Mouse (Mus musculus) lung, adult 2 months (tissue): Measurements from ENCODE around the gene Chd3.

ENCODE experiments used
- CTCF ChIP-seq: fragments of 200-500 bp; IDR thresholded peaks from 2 replicates; pipeline ENCODE4 v1.5.1; 2011; ENCODE audit warnings: mild to moderate bottlenecking, low read length, control low read depth; ENCODE audit not compliant: insufficient read depth
- POLR2A ChIP-seq: fragments of 200-500 bp; IDR thresholded peaks from 2 replicates; pipeline ENCODE4 v1.6.1; 2011; ENCODE audit warnings: low read depth, mild to moderate bottlenecking, control low read depth, low read length, borderline replicate concordance; ENCODE audit errors: extremely low read depth

DNA sequence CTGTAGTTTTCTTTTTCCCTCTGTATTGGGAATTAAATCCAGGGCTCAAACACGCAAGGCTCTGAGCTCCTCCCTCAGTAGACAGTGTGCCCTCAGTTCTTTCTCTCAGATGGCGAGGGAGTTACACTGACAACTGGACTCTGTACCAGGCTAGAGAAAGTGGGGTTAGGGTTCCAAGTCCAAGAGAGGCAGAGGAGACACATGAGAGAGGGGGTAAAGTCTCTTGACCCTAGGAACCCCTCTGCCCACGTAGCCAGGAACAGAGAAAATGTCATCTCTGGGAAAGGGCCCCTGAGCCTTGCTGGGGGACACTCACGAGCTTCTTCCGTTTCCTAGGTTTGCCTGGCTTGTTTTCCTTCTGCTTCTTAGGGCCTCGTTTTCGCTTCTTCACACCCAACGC, 4.8 kb downstream of the Chd3 start:
- TF ChIP-seq POLR2A = no peak
- TF ChIP-seq CTCF = no peak
